Mouse (Mus musculus) embryonic facial prominence, embryonic 13.5 days (tissue): ENCODE data around the gene Rcor1. TPM values are rescaled to one million over a fixed set of nuclear protein-coding genes. Genes with fewer than 3 reads are reported as not detected.
A peak's percentile ranks its signal among the peaks of the same experiment; 100 is the strongest.

Experiments used
- ATAC-seq: fragments of 200-750 bp; cut with Nextera tagmentation; 2 replicates; pipeline ENCODE4 v1.8.0; 2017; ENCODE audit warnings: low read depth; ENCODE audit not compliant: insufficient number of reproducible peaks, insufficient read depth, low FRiP score, low TSS enrichment
- H3K27ac ChIP-seq: fragments of 300-500 bp; sonication (generic); 2 replicates; pipeline ENCODE4 v1.5.1; 2015; ENCODE audit warnings: moderate library complexity, mild to moderate bottlenecking, inconsistent platforms
- H3K27me3 ChIP-seq: fragments of 300-500 bp; sonication (generic); 2 replicates; pipeline ENCODE4 v1.6.1; 2015; ENCODE audit warnings: mild to moderate bottlenecking, inconsistent platforms
- H3K36me3 ChIP-seq: fragments of 300-500 bp; sonication (generic); 2 replicates; pipeline ENCODE4 v1.6.1; 2015; ENCODE audit warnings: mild to moderate bottlenecking, inconsistent platforms
- H3K4me1 ChIP-seq: fragments of 300-500 bp; sonication (generic); 2 replicates; pipeline ENCODE4 v1.6.1; 2015; ENCODE audit warnings: inconsistent platforms
- H3K4me2 ChIP-seq: fragments of 300-500 bp; sonication (generic); 2 replicates; pipeline ENCODE4 v1.6.1; 2015; ENCODE audit warnings: moderate library complexity, mild to moderate bottlenecking, inconsistent platforms
- H3K4me3 ChIP-seq: fragments of 300-500 bp; sonication (generic); 2 replicates; pipeline ENCODE4 v1.5.1; 2015; ENCODE audit warnings: mild to moderate bottlenecking, inconsistent platforms
- H3K9ac ChIP-seq: fragments of 300-500 bp; sonication (generic); 2 replicates; pipeline ENCODE4 v1.6.1; 2015; ENCODE audit warnings: mild to moderate bottlenecking, inconsistent platforms
- H3K9me3 ChIP-seq: fragments of 300-500 bp; sonication (generic); 2 replicates; pipeline ENCODE4 v1.6.1; 2016; ENCODE audit warnings: inconsistent platforms
- WGBS: fragments of 180-500 bp; shearing (Covaris S2); methylation state at CpG from one replicate; pipeline ENCODE4 v1.1.7; 2015; ENCODE audit warnings: mixed read lengths; 5-methylcytosine and 5-hydroxymethylcytosine counted together
- polyA plus RNA-seq: library from polyadenylated mRNA; unstranded; fragments of >200 nt; fragmentation: Nextera tagmentation; extraction: Ambion mirVana; gene quantifications from 2 replicates; pipeline ENCODE4 v1.2.1, GENCODE M21; 2015

The Rcor1 gene
- polyA plus RNA-seq, 1 experiment from 2014 or later, result 11.6 TPM

DNA sequence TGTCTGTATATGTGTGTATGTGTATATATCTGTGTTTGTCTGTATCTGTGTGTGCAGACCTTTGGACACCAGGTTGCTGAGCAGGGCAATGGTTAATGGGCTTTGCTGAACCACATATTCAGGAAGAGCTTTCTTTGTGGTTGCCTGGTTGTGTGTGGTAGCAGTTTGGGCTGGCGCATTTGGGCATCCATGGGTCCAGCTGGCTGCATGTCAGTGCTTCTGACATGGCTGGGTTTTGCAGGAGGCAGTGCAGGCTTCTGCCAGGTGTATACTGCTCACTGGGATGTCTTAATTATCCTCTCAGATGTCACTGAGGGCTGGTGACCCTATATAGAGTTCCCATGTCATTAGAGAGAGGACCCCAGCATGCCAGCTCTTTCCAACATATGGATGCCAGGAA lies 116.6 kb downstream of the Rcor1 start:
- 87% methylated on average over 1 of the region's 1 CpGs for WGBS
- Histone ChIP-seq H3K36me3 (no peaks in the 10 kb centered on the region), H3K9me3 (no peaks in the 10 kb centered on the region), H3K4me3 (no peak overlapping the region), H3K27me3 (no peaks in the 10 kb centered on the region), H3K4me2 (no peak overlapping the region), H3K4me1 (peaks cover 10% of the 10 kb centered on the region), H3K9ac (no peak overlapping the region), H3K27ac (no peak overlapping the region)
- ATAC-seq, result no peak

DNA sequence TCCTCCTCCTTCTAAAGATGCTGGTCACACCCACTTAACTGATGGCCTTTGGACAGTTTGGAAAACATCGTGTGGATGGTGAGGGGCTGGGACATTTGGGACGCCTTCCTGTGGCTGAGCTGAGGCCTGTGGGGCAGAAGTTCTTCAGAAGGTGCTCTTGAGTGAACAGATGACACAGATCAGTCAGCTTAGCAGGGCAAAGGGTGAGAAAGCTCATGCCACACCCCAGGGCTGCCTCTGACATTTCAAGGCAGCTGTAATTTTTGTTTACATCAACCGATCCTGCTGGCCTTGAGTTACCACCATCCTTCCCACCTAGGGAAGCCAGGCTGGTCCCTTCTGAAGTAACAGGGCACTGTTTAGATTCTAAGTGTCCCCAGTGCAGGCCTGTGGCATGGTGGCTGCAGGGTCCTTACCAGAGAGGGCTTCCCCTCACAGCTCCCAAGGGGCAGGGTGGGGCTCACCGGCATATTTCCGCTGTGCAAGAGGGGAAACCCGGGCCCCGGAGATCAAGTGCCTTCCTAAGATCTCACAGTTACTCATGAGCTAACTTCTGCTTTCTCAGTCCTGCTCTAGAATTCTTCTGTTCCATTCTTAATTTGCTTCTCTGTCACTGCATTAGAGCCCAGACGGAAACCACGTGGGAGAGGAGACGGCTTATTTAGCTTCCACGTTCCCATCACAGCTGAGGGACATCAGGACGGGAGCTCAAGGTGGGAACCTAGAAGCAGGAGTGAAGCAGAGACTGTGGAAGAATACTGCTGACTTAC lies 120.7 kb downstream of the Rcor1 start:
- Histone ChIP-seq H3K4me1 (peaks cover 26% of the 10 kb centered on the region), H3K9ac (no peak overlapping the region), H3K27ac (no peak overlapping the region), H3K4me3 (no peak overlapping the region), H3K9me3 (no peaks in the 10 kb centered on the region), H3K4me2 (no peak overlapping the region), H3K27me3 (no peaks in the 10 kb centered on the region), H3K36me3 (no peaks in the 10 kb centered on the region)
- WGBS, result 55% methylated on average over 12 of the region's 12 CpGs
- ATAC-seq, result no peak

DNA sequence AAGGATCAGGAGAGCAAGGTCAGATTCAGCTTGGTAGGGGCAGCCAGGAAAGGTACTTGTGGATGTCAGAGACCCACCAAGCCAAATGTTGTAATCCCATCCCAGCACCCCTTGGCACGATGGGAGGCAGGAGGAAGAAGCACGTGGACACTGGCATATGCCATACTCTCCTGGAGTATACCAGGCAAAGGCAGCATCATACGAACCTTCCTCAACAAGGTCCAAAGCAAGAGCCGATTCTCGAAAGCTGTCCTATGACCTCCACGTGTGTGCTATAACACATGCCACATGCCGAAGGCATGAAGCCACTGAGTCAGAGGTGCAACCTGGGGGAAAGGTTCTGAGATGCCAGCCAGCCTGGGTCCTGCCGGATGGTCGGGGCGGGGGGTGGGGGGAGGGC lies 121.7 kb downstream of the Rcor1 start:
- ATAC-seq, result no peak
- Histone ChIP-seq H3K9me3 (no peaks in the 10 kb centered on the region), H3K27ac (no peak overlapping the region), H3K4me1 (peaks cover 30% of the 10 kb centered on the region), H3K27me3 (no peaks in the 10 kb centered on the region), H3K9ac (no peak overlapping the region), H3K4me2 (no peak overlapping the region), H3K36me3 (no peaks in the 10 kb centered on the region), H3K4me3 (no peak overlapping the region)
- 92% methylated on average over 10 of the region's 10 CpGs for WGBS

DNA sequence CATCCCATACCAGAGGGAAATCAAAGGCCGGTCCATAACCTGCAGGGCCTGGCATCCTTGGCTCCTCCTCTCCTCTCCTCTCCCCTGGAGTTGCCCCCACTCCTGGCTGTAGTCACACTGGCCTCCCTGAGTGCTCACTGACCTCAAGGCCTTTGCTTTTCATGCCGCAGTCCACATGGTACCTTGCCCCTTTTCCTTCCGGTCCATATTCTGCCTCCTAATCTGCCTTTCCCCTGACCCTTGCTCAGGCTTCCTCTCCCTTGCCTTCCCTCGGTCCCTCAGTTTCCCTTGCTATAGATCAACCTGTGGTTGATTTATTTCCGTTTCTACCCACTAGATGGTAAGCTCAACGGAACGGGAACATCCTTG lies 122.8 kb downstream of the Rcor1 start:
- Histone ChIP-seq H3K4me3 (peak overlapping the region; percentile 34), H3K27me3 (no peaks in the 10 kb centered on the region), H3K36me3 (no peaks in the 10 kb centered on the region), H3K9ac (0 out of 2 replicates have a peak overlapping the region, but pooled peaks have one; percentile 59), H3K27ac (peak overlapping the region; percentile 51), H3K4me1 (peaks cover 30% of the 10 kb centered on the region), H3K9me3 (no peaks in the 10 kb centered on the region), H3K4me2 (peak overlapping the region; percentile 60)
- no peak for ATAC-seq
- WGBS, result 33% methylated on average over 7 of the region's 7 CpGs

DNA sequence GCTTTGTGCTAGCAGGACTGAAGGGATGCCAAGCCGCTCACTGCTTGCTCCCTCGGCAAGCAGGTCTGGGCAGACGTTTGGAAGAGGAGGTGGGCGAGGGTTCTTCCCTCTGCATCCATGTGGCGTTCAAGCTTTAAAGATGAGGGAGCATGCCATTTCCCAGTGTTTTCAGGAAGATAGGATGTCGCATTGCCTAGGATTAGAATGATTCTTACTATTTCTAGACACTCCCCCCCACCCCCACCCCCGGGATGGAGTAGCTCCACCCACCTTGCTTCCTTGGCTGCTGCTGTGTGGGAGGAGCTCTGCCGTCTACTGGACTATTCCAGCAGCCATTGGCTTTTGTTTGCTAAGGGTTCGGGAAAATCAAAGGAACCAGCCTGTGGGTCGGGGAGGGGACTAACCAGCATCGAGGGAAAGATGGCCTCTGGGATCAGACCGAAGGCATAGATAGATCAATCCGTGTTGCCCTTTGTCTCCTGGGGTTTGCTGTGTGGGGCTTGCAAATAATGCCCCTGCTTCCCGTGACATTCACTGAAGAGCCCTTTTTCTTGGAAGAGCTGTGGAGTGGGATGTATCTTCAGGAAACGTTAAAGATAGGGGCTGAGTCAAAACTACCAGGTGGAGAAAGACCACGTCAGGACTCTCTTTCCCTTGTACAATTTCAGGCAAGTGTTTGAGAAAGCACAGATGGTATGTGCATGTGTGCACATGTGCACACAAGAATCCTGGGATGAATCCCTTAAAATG lies 123.3 kb downstream of the Rcor1 start:
- peak overlapping the region; percentile 59 for H3K9ac ChIP-seq
- peak overlapping the region; percentile 60 for H3K4me2 ChIP-seq
- peak overlapping the region; percentile 69 for H3K27ac ChIP-seq
- ATAC-seq, result peak; percentile 68
- WGBS, result 10% methylated on average over 16 of the region's 16 CpGs
- no peaks in the 10 kb centered on the region for H3K36me3 ChIP-seq
- peaks cover 31% of the 10 kb centered on the region for H3K4me1 ChIP-seq
- H3K27me3 ChIP-seq, result no peaks in the 10 kb centered on the region
- peak overlapping the region; percentile 34 for H3K4me3 ChIP-seq
- no peaks in the 10 kb centered on the region for H3K9me3 ChIP-seq

DNA sequence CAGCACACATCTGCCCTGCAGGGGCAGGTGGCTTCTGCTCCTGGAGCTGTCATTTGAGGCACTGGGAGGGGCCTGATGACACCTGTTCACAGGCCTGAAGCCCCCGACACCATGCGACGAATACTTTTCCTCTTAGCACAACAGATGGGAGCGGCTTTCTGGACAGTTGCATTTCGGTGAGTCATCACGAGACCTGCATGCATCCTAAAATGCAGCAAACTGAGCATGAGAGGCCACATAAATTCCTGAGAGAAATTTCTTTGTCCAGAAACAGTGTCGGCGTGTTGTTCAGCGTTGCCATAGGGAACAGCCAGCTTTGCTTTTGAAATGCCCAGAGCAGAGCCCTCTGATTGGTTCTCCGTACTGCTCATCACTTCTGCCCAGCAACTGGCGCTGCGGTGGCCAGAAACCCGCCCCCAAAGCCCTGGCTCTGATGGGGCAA lies 125.2 kb downstream of the Rcor1 start:
- peaks cover 42% of the 10 kb centered on the region for H3K4me1 ChIP-seq
- 3% methylated on average over 13 of the region's 13 CpGs for WGBS

DNA sequence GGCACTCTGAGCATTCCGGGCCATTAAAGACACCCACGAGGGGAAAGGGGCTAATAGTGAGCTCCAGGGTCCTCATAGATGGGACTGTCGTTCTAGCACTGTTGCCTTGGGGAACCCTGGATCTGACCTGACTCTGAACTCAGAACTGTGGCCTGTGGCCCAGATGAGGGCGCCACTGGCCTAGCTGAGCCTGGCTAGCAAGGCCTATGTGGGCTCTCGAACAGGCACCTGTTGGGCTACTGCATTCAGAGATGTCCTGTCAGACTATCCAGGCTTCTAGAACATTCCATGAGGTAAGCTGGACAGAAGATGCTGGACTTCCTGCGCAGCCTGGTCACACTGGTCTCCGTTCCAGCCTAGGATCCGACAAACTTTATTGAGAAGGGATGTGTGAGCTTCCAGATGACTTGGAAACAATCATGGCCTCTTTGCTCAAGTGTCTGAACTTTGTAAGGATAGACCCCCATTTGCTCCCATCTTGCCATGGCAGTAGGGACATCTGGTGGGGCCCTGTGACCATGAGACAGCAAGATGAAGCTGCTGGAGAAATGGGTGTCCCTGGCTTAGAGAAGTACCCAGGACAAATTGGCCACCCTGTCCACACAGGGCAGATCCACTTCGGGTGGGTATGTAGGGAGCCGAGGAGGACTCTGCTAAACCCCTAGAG lies 126.1 kb downstream of the Rcor1 start:
- H3K27ac ChIP-seq, result peak overlapping the region; percentile 85
- H3K36me3 ChIP-seq, result no peaks in the 10 kb centered on the region
- no peaks in the 10 kb centered on the region for H3K27me3 ChIP-seq
- H3K4me3 ChIP-seq, result peak overlapping the region; percentile 82
- 64% methylated on average over 10 of the region's 10 CpGs for WGBS
- peaks cover 43% of the 10 kb centered on the region for H3K4me1 ChIP-seq
- peak overlapping the region; percentile 84 for H3K4me2 ChIP-seq
- H3K9me3 ChIP-seq, result no peaks in the 10 kb centered on the region
- ATAC-seq, result no peak
- H3K9ac ChIP-seq, result no peak overlapping the region

More for the DNA sequence above, 125.2 kb downstream of the Rcor1 start:
- Histone ChIP-seq H3K9me3 (no peaks in the 10 kb centered on the region), H3K9ac (peak overlapping the region; percentile 71), H3K4me3 (peak overlapping the region; percentile 39), H3K4me2 (peak overlapping the region; percentile 68), H3K27ac (peak overlapping the region; percentile 62), H3K36me3 (no peaks in the 10 kb centered on the region), H3K27me3 (no peaks in the 10 kb centered on the region)
- peak; percentile 80 for ATAC-seq

Other genes starting within 250 kb of the Rcor1 start
- gene Mok, start 198.4 kb upstream of the Rcor1 start, polyA plus RNA-seq, result 6.5 and 7.3 TPM in 2 replicates
- 7.7 and 8.7 TPM in 2 replicates for gene Zfp839, start 189.1 kb upstream of the Rcor1 start, polyA plus RNA-seq
- gene Cinp, start 150.2 kb upstream of the Rcor1 start, polyA plus RNA-seq, result 66.9 and 74.3 TPM in 2 replicates
- 5.0 and 5.4 TPM in 2 replicates for gene Tecpr2, start 150.1 kb upstream of the Rcor1 start, polyA plus RNA-seq
- 16.4 and 16.8 TPM in 2 replicates for gene Ankrd9, start 60.3 kb upstream of the Rcor1 start, polyA plus RNA-seq
- 13.6 and 15.0 TPM in 2 replicates for gene Traf3, start 127.0 kb downstream of the Rcor1 start, polyA plus RNA-seq
- gene 4930595D18Rik, start 145.1 kb downstream of the Rcor1 start, polyA plus RNA-seq, result not detected in 2 replicates
- 1.5 and 1.8 TPM in 2 replicates for gene Amn, start 231.7 kb downstream of the Rcor1 start, polyA plus RNA-seq